Mouse (Mus musculus) liver, adult 2 months (tissue): ENCODE measurements around the gene Nell2. TPM values are rescaled to one million over a fixed set of nuclear protein-coding genes. Genes with fewer than 3 reads are reported as not detected.

Source experiments
- DNase-seq: peaks from one replicate; pipeline ENCODE4 v3.0.0-alpha.2; 2011; ENCODE audit warnings: low read depth, low spot score; ENCODE audit errors: extremely low read depth
- H3K27ac ChIP-seq: fragments of 200-500 bp; replicated peaks from 2 replicates; pipeline ENCODE4 v1.5.1; 2012; ENCODE audit warnings: low read depth, mild to moderate bottlenecking, control low read depth, inconsistent platforms, low read length; ENCODE audit not compliant: insufficient read depth
- H3K27me3 ChIP-seq: fragments of 200-500 bp; 2 replicates; pipeline ENCODE4 v1.6.1; 2012; ENCODE audit warnings: mild to moderate bottlenecking, moderate library complexity, low read length, inconsistent platforms; ENCODE audit not compliant: control insufficient read depth, insufficient read depth
- H3K36me3 ChIP-seq: fragments of 200-500 bp; 2 replicates; pipeline ENCODE4 v1.6.1; 2012; ENCODE audit warnings: low read length, inconsistent platforms; ENCODE audit not compliant: control insufficient read depth, insufficient read depth
- H3K4me1 ChIP-seq: fragments of 200-500 bp; 2 replicates; pipeline ENCODE4 v1.6.1; 2011; ENCODE audit warnings: low read length; ENCODE audit not compliant: control insufficient read depth, insufficient read depth
- H3K4me3 ChIP-seq: fragments of 200-500 bp; 2 replicates; pipeline ENCODE4 v1.5.1; 2011; ENCODE audit warnings: low read depth, mild to moderate bottlenecking, control low read depth, low read length, moderate library complexity; ENCODE audit not compliant: insufficient read depth
- H3K79me2 ChIP-seq: fragments of 200-500 bp; 2 replicates; pipeline ENCODE4 v1.6.1; 2012; ENCODE audit warnings: inconsistent platforms, mild to moderate bottlenecking, low read length, moderate library complexity; ENCODE audit not compliant: control insufficient read depth, insufficient read depth
- H3K9ac ChIP-seq: fragments of 200-500 bp; 2 replicates; pipeline ENCODE4 v1.6.1; 2012; ENCODE audit warnings: low read depth, mild to moderate bottlenecking, control low read depth, inconsistent platforms, low read length
- CTCF ChIP-seq: fragments of 200-500 bp; IDR thresholded peaks from 2 replicates; pipeline ENCODE4 v1.5.1; 2011; ENCODE audit warnings: low read depth, low read length, control low read depth
- POLR2A ChIP-seq: fragments of 200-500 bp; IDR thresholded peaks from 2 replicates; pipeline ENCODE4 v1.6.1; 2011; ENCODE audit warnings: low read length, control low read depth; ENCODE audit not compliant: insufficient read depth; ENCODE audit errors: extremely low read depth
- WGBS: fragments of 180-500 bp; shearing (Covaris S2); methylation state at CpG from one replicate; pipeline ENCODE4 v1.1.7; 2018; 5-methylcytosine and 5-hydroxymethylcytosine counted together
- polyA plus RNA-seq: library from polyadenylated mRNA; depleted of rRNA; stranded (reverse); fragments of >200 nt; gene quantifications from 2 replicates; pipeline ENCODE4 v1.2.3, GENCODE M21; 2012
- total RNA-seq: library from RNA; depleted of rRNA; stranded (reverse); fragments of >200 nt; gene quantifications from 2 replicates; pipeline ENCODE4 v1.2.3, GENCODE M21; 2014

Nell2 gene
- total and polyA plus RNA-seq, 2 experiments = not detected

GRCm38 (mm10) chr15:95304102-95304501 lies 224.3 kb downstream of the Nell2 start:
- Histone ChIP-seq H3K36me3 (no peaks in the 10 kb centered on the region), H3K9ac (no peak overlapping the region), H3K4me1 (no peaks in the 10 kb centered on the region), H3K4me3 (no peak overlapping the region), H3K79me2 (no peaks in the 10 kb centered on the region), H3K27me3 (no peaks in the 10 kb centered on the region), H3K27ac (no peak overlapping the region)
- TF ChIP-seq POLR2A = no peak
- no peak for TF ChIP-seq CTCF
- DNase-seq = no peak
- 79% methylated on average over 8 of the region's 8 CpGs for WGBS

GRCm38 (mm10) chr15:95296561-95296960 lies 231.8 kb downstream of the Nell2 start:
- 86% methylated on average over 10 of the region's 10 CpGs for WGBS
- TF ChIP-seq CTCF (no peak), POLR2A (no peak)
- Histone ChIP-seq H3K36me3 (no peaks in the 10 kb centered on the region), H3K4me1 (no peaks in the 10 kb centered on the region), H3K27ac (no peak overlapping the region), H3K4me3 (no peak overlapping the region), H3K27me3 (no peaks in the 10 kb centered on the region), H3K79me2 (no peaks in the 10 kb centered on the region), H3K9ac (no peak overlapping the region)
- no peak for DNase-seq

- 63% methylated on average over 10 of the region's 10 CpGs for WGBS
- no peaks in the 10 kb centered on the region for H3K27me3 ChIP-seq
- no peak for DNase-seq
- H3K36me3 ChIP-seq = no peaks in the 10 kb centered on the region
- H3K4me1 ChIP-seq = no peaks in the 10 kb centered on the region
- no peak overlapping the region for H3K27ac ChIP-seq
- no peak overlapping the region for H3K9ac ChIP-seq
- no peak overlapping the region for H3K4me3 ChIP-seq
- no peak for TF ChIP-seq POLR2A
- no peak for TF ChIP-seq CTCF
- no peaks in the 10 kb centered on the region for H3K79me2 ChIP-seq
Observed at GRCm38 (mm10) chr15:95289047-95289446, 239.3 kb downstream of the Nell2 start.

- TF ChIP-seq POLR2A (no peak), CTCF (no peak)
- H3K79me2 ChIP-seq = no peaks in the 10 kb centered on the region
- no peaks in the 10 kb centered on the region for H3K4me1 ChIP-seq
- H3K4me3 ChIP-seq = no peak overlapping the region
- no peaks in the 10 kb centered on the region for H3K27me3 ChIP-seq
- 82% methylated on average over 6 of the region's 6 CpGs for WGBS
- no peak overlapping the region for H3K9ac ChIP-seq
- DNase-seq = no peak
- H3K36me3 ChIP-seq = no peaks in the 10 kb centered on the region
- H3K27ac ChIP-seq = no peak overlapping the region
Observed at GRCm38 (mm10) chr15:95285199-95285598, 243.2 kb downstream of the Nell2 start.

GRCm38 (mm10) chr15:95280986-95281385 lies 247.4 kb downstream of the Nell2 start:
- Histone ChIP-seq H3K27ac (no peak overlapping the region), H3K27me3 (no peaks in the 10 kb centered on the region), H3K9ac (no peak overlapping the region), H3K79me2 (no peaks in the 10 kb centered on the region), H3K4me1 (no peaks in the 10 kb centered on the region), H3K4me3 (no peak overlapping the region), H3K36me3 (no peaks in the 10 kb centered on the region)
- WGBS = 68% methylated on average over 2 of the region's 2 CpGs
- no peak for TF ChIP-seq POLR2A
- no peak for TF ChIP-seq CTCF
- no peak for DNase-seq

- WGBS = 92% methylated on average over 4 of the region's 4 CpGs
Observed at GRCm38 (mm10) chr15:95278001-95278400, 250.4 kb downstream of the Nell2 start.

More at GRCm38 (mm10) chr15:95278001-95278400, 250.4 kb downstream of the Nell2 start:
- H3K4me1 ChIP-seq = no peaks in the 10 kb centered on the region
- H3K79me2 ChIP-seq = no peaks in the 10 kb centered on the region
- H3K4me3 ChIP-seq = no peak overlapping the region
- no peak overlapping the region for H3K27ac ChIP-seq
- H3K27me3 ChIP-seq = no peaks in the 10 kb centered on the region
- no peaks in the 10 kb centered on the region for H3K36me3 ChIP-seq
- no peak for DNase-seq
- H3K9ac ChIP-seq = no peak overlapping the region
- no peak for TF ChIP-seq CTCF
- no peak for TF ChIP-seq POLR2A
